Comparison of ENCODE assay signal across 8 mouse cellular contexts in the genomic region with DNA sequence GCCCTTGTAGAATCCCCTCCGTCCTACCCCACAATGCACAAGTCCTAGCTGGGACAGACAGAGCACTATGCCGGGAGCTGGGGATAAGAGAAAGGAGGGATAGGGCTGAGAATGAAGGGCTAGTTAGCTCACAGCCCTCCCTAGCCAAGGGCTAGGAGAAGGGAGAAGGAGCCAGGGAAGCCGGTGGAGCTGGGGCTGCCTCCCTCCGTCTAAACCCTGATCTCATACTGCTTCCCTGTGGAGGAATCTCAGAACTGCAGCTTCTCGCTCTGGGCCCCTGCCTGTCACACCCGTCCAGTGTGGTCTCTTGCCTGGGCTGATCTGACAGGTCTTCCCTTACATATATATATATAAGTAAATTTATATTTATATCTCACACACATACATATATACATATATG.
DNase-seq lines count a peak whose midpoint lies in the region; ATAC-seq and TF ChIP-seq lines count a peak whose summit lies in the region.

No protein-coding gene starts in this region.

- peak; percentile 73 for ATAC-seq in hindbrain, embryonic 12.5 days (ENCODE audit: low FRiP score)
- ATAC-seq in megakaryocyte, adult 5-6 weeks (ENCODE audit: poor library complexity, severe bottlenecking) = peak; percentile 57

- 6% methylated on average over 6 of the region's 6 CpGs for WGBS in forebrain, embryonic 10.5 days
- 10% methylated on average over 6 of the region's 6 CpGs for WGBS in hindbrain, embryonic 12.5 days
- WGBS in small intestine, adult 2 months = 11% methylated on average over 6 of the region's 6 CpGs

- H3K4me2 ChIP-seq in hindbrain, embryonic 12.5 days (replicated peaks) = peak overlapping the region; percentile 36

- no peak for TF ChIP-seq POLR2A in small intestine, adult 2 months (IDR thresholded peaks at IDR 0.05; ENCODE audit: low read depth, low read length)

- no peak overlapping the region for H3K4me3 ChIP-seq in E14TG2a.4 (replicated peaks; ENCODE audit: low read length)
- H3K4me3 ChIP-seq in forebrain, embryonic 10.5 days = peak overlapping the region; percentile 25; the same call in 1 of the 2 replicates
- no peak overlapping the region for H3K4me3 ChIP-seq in hindbrain, embryonic 12.5 days
- no peak overlapping the region for H3K4me3 ChIP-seq in small intestine, adult 2 months (ENCODE audit: low read depth, low read length)

- peak; percentile 68 for DNase-seq in ZHBTc4 (ENCODE audit: low read depth, low spot score)
- peak; percentile 55 for DNase-seq in forebrain, embryonic 10.5 days (ENCODE audit: extremely low spot score, low spot score)
- DNase-seq in left cerebral cortex, postnatal 10 days (ENCODE audit: extremely low spot score in 1 of 2, low spot score in 2 of 2) = peak; percentile 31 to 68
- DNase-seq in cerebellum, adult 11-12 months = no peak

- intact Hi-C loops in left cerebral cortex, postnatal 10 days (cut with DNase I) = loop anchor here (5.0 kb wide), 1 partner anchor 391 kb away; a partner anchor contains a TSS

- H3K27ac ChIP-seq in forebrain, embryonic 10.5 days = peak overlapping the region; percentile 58; the same call in 1 of the 2 replicates
- no peak overlapping the region for H3K27ac ChIP-seq in hindbrain, embryonic 12.5 days
- H3K27ac ChIP-seq in small intestine, adult 2 months (ENCODE audit: insufficient read depth, low read depth, low read length) = no peak overlapping the region

- no peaks in the 10 kb centered on the region for H3K36me3 ChIP-seq in E14TG2a.4 (ENCODE audit: insufficient read depth, low read length)
- no peaks in the 10 kb centered on the region for H3K36me3 ChIP-seq in forebrain, embryonic 10.5 days (replicated peaks)
- H3K36me3 ChIP-seq in hindbrain, embryonic 12.5 days = no peaks in the 10 kb centered on the region
- no peaks in the 10 kb centered on the region for H3K36me3 ChIP-seq in small intestine, adult 2 months (ENCODE audit: control insufficient read depth, insufficient read depth, low read length)

- H3K9me3 ChIP-seq in E14TG2a.4 (ENCODE audit: low read length) = no peaks in the 10 kb centered on the region
- H3K9me3 ChIP-seq in forebrain, embryonic 10.5 days = no peaks in the 10 kb centered on the region
- H3K9me3 ChIP-seq in hindbrain, embryonic 12.5 days (replicated peaks) = no peaks in the 10 kb centered on the region

- TF ChIP-seq CTCF in E14TG2a.4 (conservative IDR thresholded peaks at IDR 0.05; ENCODE audit: low read length) = peak; percentile 24
- TF ChIP-seq CTCF in small intestine, adult 2 months (IDR thresholded peaks at IDR 0.05; ENCODE audit: extremely low read depth, insufficient read length, insufficient replicate concordance, low read depth, low read length) = peak; percentile 49; the same call in 1 of the 2 replicates

- H3K4me1 ChIP-seq in E14TG2a.4 (replicated peaks; ENCODE audit: low read depth, low read length) = peaks cover 12% of the 10 kb centered on the region
- peaks cover 12% of the 10 kb centered on the region for H3K4me1 ChIP-seq in forebrain, embryonic 10.5 days
- H3K4me1 ChIP-seq in hindbrain, embryonic 12.5 days = peaks cover 10% of the 10 kb centered on the region; the same call in 1 of the 2 replicates
- no peaks in the 10 kb centered on the region for H3K4me1 ChIP-seq in small intestine, adult 2 months (ENCODE audit: control insufficient read depth, insufficient read depth, insufficient read length, low read length)

- H3K9ac ChIP-seq in hindbrain, embryonic 12.5 days = no peak overlapping the region

- H3K27me3 ChIP-seq in E14TG2a.4 (ENCODE audit: insufficient read depth, low read length) = peaks cover 11% of the 10 kb centered on the region; the same call in 1 of the 2 replicates
- H3K27me3 ChIP-seq in forebrain, embryonic 10.5 days (ENCODE audit: poor library complexity, severe bottlenecking) = 0 out of 2 replicates have a peak, but pooled peaks cover 4% of the 10 kb centered on the region
- peaks cover 4% of the 10 kb centered on the region; the same call in 1 of the 2 replicates for H3K27me3 ChIP-seq in hindbrain, embryonic 12.5 days
- H3K27me3 ChIP-seq in small intestine, adult 2 months (ENCODE audit: control insufficient read depth, insufficient read depth, low read length) = no peaks in the 10 kb centered on the region
